Mouse (Mus musculus) spleen, adult 12 weeks (tissue): ENCODE data around the gene Cyp2w1.
A peak's percentile ranks its signal among the peaks of the same experiment; 100 is the strongest.
"Not testable (repeated sequence)": the region's sequence is repeated elsewhere in the genome, so short reads cannot be mapped to it uniquely, and the experiment has no call there.

Experiments
- DNase-seq: peaks from one replicate; pipeline ENCODE4 v3.0.0; 2022; ENCODE audit warnings: low spot score

Cyp2w1 gene

DNA sequence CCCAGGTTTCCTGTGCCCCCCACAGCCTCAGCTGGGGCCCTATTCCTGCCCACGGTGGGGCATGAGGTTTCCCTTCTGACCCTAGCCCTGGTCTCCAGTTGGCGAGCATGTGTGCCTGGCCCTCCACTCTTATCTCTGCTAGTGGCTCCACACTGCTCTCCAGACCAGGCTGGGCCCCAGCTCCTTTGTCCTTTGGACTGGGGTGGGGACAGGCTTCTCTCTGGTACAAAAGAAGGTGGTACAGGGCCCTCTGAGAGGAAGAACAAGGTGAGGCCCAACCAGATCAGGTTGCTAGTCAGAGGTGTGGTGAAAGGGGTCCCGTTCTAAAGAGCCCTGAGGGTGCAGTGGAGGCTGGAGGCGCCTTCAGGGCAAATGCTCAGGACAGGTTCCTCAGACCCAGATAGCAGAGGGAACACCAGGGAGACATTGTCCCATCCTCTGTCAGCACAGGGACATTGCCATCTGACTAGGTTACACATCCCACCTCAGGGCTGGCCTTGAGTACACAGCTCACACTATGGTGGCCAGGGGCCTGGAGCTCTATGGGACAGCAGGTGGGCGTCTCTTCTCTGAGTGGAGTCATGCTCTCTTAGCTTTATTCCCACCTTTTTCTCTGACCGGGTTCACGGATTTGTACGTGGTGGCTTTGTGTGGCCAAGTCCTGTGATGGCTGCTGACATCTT, 19.7 kb upstream of the Cyp2w1 start:
- DNase-seq, result no peak

DNA sequence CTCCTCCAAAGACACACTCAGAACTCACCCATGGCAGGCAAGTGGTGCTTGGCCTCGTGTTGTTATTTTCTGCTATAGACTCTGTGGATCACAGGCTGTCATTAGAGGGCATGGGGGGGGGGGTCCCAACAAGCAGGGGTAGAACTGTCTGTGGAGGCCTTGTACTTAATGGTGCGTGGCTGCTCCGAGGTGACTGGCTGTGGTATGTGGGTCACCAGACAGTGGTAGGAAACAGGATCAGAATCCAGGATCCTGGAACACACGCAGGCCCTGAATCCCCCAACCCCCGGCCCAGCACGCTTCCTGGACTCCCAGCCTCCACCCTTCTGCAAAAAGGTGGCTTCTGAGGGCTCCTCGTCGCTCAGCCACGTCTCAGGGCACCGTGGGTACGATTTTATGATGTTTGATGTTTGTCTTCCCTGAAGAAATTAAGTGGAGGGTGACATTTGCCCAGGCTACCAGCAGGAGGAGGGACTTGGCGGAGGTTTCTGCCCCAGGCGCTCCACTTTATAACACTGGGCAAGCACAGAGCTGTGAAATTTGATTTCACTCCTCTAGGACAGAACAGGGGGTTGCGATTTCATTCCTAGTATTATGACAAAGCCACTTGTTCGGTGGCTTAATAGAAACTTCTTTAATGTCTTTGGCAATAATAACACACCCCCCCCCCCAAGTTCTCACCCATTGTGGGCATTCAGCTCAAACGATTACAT, 19.0 kb upstream of the Cyp2w1 start:
- no peak for DNase-seq

DNA sequence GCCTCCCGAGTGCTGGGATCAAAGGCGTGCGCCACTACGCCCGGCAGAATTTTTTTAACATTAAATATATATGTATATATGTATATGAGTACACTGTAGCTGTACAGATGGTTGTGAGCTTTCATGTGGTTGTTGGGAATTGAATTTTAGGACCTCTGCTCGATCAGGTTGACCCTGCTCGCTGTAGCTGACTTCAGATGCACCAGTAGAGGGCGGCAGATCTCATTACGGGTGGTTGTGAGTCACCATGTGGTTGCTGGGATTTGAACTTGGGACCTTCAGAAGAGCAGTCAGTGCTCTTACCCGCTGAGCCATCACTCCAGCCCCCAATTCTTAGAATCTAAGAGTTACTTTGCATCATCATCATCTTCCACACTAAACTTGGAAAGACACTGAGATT, 18.0 kb upstream of the Cyp2w1 start:
- not testable (repeated sequence) for DNase-seq

DNA sequence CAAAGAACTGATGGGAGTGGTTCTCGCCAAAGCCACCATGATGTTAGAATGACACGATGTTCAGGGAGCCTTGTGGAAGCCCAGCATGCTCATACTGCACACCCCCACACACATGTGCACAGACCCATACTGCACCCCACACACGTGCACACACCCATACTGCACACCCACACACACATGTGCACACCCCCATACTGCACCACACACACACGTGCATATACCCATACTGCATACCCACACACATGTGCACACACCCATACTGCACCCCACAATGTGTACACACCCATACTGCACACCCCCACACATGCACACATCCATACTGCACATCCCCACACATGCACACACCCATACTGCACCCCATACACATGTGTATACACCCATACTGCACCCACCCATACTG, 16.8 kb upstream of the Cyp2w1 start:
- DNase-seq, result no peak

DNA sequence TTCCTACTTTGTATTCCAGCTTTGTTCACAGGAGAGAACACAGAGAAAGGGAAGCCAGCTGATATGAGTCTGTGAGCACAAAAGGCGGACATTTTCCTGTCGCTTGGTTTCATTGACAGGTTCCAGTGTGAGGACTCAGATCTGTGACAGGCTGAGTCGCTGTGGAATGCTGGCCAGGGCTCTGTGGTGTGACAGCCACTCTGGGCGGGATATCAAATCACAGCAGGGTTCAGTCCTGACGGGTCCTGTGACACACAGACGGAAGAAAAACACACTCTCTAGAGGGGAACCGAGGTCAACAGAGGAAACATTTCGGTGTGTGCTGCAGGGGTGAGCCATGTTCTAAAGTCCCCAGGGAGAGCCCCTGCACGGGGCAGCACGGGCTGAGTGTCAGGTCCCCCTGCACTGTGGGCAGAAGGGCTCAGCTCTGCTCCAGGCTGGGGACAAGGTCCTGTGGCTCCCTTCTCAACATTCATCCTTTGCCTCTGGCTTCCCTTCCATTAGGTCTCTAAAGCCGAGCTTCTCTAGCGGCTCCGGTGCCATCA, 14.5 kb upstream of the Cyp2w1 start:
- DNase-seq, result no peak

DNA sequence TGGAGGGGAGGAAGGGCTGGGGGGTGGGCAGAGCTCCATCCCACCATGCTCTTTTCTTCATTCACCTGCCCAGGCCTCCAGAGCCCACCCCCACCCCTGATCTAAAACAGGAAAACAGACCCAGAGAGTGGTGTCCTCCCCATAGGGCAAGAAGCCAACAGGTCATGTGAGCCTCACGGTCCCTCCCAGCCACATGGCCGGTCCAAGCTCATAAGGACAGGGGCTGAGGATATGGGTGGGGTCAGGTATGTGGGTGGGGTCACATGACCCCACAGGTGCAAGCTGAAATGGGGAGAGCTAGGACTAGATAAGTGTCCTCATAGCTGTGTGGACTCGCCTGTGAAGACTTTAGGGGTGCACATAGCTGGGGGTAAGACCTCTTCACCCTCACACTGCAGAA, 14.0 kb upstream of the Cyp2w1 start:
- DNase-seq, result no peak

DNA sequence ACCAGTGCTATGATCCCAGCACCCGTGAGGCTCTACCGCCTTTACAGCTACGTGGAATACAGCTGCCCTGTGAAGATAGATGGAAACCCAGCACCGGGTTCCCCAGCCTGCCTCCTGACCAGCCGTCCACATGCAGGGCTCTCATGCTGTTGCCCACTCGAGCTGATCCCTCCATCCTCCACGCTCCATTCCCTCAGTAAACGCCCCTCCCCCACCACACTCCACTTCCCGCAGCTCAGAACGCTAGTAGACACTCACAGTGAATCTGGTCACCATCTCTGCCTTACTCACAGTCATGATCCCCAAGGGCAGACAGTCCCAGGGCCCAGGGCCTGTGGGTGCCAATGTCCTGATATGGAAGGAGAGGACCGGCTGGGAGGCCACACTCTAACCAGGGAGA, 13.5 kb upstream of the Cyp2w1 start:
- DNase-seq, result no peak

DNA sequence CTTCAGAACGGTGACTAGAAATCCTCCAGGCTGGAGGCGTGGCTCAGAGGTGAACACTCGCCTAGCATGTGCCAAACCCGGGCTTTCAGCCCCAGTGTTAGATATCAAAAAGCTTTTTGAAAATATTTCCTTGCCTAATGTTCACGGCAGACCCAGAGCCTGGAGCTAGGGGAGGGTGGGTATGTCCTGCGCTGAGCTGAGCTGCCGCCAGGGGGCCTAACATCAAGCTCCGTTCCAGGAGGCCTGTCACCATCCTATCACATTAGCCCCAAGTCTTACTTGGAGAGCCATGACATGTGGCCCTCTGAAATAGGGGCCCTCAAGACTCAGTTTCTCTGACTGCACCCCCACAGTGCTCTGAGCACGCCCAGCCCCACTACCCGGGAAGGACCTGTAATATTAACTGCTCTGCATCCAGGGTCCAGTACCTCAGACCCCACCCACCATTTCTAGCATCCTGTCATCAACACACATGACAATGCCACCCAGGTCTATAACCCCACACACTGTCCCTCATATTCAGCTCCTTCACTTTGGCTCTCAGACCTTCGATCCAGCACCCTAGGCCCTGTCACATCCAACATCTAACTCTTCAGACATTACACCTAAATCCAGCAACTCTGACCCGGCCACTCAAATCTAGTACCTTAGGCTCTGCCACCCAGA, 8.3 kb upstream of the Cyp2w1 start:
- DNase-seq, result peak; percentile 70

DNA sequence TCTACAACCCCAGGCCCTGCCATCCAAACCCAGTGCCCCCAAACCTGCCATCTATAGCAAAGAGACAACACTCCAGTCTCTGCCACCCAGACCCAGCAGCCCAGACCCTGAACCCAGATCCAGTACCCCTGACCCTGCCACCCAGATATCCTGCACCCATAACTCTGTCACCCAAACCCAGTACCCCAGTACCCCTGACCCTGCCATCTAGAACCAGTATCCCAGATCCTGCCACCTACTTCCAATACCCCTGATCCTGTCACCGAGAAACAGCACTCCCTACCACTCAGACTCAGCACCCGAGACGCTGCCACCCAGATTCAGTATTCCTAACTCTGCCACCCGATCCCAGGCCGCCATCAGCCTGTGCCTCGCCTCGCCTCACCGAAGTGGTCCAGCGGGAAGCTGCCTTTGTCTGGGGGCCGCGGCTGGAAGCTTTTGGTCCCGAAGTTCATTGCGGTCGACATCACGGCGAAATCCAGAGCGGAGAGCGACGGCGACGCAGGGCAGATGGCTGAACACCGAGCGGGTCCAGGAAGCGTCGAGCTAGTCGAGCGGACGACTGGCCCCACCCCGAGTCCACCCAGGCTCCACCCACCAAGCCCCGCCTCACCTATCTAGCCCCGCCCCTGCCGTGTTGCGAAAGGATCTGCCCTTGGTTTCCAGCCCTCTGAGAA, 7.6 kb upstream of the Cyp2w1 start:
- DNase-seq, result peak; percentile 95

DNA sequence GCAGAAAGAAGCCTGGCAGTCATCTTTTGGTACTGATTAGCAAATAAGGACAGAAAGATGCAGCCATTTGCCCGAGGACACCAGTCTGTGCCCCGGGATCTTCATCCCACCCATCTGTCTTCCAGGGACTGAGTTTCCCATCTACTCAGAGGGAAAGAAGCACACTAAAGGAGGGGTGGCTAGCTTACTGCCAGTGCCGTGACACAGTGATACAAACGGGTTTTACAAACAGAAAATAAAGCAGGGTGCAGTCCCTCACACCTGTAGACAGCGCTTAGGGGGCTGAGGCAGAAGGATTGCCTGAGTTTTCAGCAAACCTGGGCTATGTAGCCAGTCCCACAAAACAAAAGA, 7.1 kb upstream of the Cyp2w1 start:
- DNase-seq, result no peak

DNA sequence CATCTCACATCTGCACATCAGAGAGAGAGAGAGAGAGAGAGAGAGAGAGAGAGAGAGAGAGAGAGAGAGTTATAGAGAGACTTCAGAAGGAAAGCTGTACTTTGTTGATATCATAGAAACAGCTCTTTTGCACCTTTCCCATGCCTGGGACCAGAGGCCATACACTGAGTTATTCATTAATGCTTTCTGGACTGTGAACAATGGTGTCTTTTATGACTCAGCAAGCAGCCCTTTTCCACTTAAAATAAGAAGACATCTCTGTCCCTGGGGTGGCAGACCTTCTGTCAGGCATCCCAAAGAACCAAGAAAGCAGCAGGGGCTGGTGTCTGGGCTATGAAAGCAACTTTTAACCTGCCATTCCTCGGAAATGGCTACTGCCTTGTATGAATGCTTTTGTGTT, 5.2 kb upstream of the Cyp2w1 start:
- DNase-seq, result no peak

DNA sequence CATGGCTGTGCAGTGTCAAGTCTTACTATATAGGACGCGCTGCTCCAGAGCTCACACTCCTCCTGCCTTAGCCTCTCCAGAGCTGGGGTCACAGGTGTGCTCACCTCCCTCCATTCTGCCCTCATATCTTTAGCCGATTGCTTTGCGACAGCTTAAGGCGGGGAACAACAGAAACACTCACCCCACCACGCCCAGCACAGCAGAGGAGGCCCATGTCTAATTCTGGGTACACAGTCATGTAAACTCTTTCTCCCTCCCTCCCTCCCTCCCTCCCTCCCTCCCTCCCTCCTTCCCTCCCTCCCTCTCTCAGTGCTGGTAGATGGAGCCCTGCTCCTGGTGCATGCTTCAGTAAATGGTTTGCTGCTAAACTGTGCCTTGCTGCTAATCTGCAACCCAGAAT, 2.7 kb upstream of the Cyp2w1 start:
- no peak for DNase-seq

DNA sequence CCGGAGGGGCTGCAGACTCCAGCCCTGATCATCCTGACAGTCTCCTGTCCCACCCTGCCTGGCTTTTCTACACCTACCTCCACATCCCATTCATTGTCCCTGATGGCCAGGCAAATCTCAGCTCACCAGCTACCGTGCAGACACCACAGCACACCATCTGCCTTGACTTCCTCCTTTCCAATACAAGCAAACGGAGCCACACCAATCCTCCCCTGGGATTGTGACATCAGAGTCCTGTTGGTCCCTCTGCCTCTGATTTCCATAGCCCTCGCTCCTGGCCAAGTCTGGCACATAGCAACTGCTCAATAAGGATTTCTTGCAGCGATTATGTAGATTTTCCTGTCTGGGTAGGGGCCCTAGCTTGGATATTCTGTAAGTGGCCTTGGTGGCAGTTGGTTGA, 1.3 kb upstream of the Cyp2w1 start, which contains the start of gene Cox19:
TSS of gene Cox19 (minus strand) at position 285 of the 400 bp plus-strand sequence.
- no peak for DNase-seq

DNA sequence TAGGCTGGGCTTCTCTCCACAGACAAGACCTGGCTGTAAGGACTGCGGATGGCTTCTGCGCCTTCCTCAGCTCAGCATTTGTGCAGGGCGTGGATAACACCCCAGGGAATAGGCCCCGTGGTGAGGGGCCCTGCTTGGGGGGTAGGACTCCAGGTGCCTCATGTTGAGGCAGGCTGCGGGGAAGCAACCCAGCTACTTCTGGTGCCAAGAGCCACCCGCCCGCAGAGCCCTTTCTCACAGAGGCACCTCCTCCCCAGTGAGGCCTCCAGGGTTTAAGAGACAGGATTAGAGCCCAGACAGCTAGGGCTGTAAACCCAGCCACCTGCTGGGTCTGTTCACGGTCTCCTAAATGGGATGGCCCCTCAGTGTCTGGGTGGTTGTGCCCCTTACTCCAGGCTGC, 789 bp upstream of the Cyp2w1 start:
- no peak for DNase-seq

DNA sequence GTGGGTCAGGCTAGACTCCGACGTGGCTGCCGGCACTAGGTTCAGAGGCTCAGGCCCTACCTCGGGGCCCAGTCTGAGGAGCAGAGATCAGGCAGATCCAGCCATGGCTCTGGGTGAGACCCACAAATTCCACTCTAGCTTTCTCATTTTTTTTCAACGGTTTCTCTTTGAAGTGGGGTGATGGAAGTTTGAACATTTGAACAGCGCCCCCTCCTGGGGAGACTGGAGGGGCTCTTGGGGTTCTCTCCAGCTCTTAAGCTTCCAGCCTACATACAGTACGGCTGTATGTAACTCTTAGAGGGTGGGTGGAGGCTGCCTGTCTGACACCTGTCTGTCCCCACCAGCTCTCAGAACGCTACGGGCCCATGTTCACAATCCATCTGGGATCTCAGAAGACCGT, 1.1 kb downstream of the Cyp2w1 start:
- no peak for DNase-seq

DNA sequence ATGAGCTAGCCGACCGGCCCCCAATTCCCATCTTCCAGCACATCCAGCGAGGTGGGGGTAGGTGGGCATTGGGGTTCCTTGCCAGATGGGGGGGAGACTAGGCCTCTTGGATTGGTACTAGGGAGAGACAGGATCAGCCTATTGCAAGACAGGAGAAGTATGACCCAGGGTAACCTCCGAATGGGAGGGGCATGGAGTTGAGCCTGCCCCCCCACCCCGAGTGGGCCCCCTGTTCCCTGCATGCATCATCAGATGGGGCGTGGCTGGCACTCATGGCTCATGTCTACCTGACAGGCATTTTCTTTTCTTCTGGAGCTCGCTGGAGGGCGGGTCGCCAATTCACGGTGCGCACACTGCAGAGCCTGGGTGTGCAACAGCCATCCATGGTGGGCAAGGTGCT, 1.5 kb downstream of the Cyp2w1 start:
- DNase-seq, result no peak

DNA sequence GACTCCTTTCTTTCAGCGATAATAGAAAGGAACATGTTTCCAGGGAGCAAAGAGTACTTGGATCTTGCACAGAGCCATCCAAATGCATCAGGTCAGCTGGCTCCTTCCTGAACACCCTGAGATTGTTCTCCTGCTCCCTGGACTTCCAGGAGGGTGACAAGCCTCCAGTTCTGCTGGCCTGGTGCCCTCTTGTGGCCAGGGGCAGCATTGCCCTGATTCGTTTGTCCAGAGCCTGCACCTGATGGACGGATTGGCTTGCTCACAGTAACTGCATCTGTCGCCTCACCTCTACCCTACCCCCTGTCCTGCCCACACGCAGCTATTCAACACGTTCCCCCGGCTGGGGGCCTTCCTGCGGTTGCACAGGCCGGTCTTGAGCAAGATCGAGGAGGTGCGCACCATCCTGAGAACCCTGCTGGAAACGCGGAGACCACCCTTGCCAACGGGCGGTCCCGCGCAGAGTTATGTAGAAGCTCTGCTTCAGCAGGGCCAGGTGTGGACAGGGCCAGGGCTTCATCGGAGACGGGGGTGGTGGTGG, 2.9 kb downstream of the Cyp2w1 start:
- DNase-seq, result peak; percentile 65

DNA sequence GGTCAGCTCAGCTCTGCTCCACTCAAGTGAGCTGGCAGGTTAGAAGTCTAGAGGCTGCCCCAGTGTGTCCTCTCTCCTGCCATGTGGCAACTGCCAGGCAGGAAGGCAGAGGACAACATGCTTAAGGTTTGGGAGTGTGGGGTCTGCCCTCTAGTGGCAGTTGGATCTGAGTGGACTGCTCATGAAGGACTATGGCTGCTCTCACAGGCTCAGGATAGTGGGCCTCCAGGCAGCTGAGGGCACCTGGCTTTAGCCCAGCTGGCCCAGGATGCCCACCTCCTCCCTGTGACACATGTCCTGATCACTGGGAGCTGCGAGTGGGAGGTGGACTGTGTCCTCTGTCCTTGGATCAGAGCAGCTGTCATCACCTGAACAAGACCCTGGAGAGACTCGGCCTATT, 6.2 kb downstream of the Cyp2w1 start:
- no peak for DNase-seq

DNA sequence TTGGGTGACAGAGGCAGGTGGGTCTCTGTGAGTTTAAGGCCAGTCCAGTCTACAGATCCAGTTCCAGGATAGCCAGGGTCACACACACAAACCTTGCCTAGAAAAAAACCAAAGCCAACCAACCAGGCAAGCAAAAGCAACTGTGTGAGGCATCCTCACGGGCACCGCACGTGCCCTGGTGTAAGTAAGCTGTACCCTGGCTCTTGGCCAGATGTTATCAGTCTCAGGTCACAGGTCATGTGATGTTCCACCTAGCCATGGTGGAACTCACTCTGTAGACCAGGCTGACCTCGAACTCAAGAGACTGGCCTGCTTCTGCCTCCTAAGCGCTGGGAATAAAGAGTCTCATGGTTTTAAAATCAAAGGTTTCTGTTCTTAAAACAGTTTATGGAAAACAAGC, 6.8 kb downstream of the Cyp2w1 start:
- DNase-seq, result no peak

DNA sequence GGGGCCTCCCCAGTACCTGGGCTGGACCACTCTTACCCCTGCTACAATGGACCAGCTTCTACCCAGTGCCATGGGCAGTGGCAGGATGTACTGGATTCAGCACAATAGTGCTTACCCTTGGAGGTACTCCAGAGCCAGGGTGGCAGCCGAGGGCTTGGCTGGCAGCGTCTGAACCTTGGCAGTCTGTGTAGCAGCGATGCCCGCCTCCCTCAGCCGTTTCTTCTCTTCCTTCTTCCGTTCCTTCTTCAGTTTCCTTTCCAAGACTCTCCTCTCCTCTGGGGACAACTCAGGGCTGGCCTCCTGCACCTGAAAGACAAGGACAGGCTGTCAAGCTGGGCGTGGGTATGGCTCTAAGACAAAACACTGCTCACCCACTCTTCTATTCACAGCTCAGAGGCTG, 11.4 kb downstream of the Cyp2w1 start:
- no peak for DNase-seq

DNA sequence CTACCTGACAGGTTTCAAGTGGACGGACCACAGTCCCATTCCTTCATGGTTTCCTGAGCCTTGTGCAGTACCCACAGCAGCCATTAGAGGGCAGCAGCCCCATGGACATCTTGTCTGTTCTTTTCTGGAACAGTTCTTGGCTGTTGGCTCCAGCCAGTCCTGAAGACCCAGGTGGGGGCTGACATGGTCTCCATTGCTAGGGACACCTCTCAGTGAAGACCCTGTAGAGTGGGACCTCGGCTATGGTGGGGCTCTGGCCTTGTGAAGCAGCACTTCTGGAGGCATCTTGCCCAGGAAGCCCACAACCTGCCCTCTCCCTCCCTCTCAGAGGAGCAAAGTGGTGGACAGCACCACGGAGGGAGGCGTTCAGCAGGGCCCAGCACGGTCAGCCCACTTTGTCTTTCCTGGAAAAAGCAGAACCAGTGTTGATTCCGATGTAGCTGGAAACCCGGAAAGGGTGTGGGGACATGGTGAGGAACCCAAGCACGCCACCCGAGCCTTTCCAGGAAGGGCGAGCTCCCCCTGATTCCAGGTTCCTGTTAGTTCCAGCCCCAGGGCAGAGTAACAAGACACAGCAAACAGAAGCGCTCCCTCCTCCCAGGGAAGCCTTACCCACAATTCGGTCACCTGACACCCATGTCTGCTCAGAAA, 12.0 kb downstream of the Cyp2w1 start:
- DNase-seq, result peak; percentile 83
